Mouse (Mus musculus) stomach, embryonic 16.5 days (tissue): ENCODE data around the gene Gm45062. TPM values are rescaled to one million over a fixed set of nuclear protein-coding genes. Genes with fewer than 3 reads are reported as not detected.
A peak's percentile ranks its signal among the peaks of the same experiment; 100 is the strongest.

Source experiments
- ATAC-seq: fragments of 200-750 bp; cut with Nextera tagmentation; 2 replicates; pipeline ENCODE4 v1.8.0; 2017; ENCODE audit warnings: moderate number of reproducible peaks, moderate TSS enrichment; ENCODE audit not compliant: insufficient read depth, low FRiP score
- H3K27ac ChIP-seq: fragments of 300-500 bp; sonication (generic); 2 replicates; pipeline ENCODE4 v1.5.1; 2014; ENCODE audit warnings: low read length
- H3K27me3 ChIP-seq: fragments of 300-500 bp; sonication (generic); 2 replicates; pipeline ENCODE4 v1.6.1; 2014; ENCODE audit warnings: low read length, control low read depth, mixed read lengths; ENCODE audit not compliant: control insufficient read depth, insufficient read depth
- H3K36me3 ChIP-seq: fragments of 300-500 bp; sonication (generic); 2 replicates; pipeline ENCODE4 v1.6.1; 2014; ENCODE audit warnings: low read length; ENCODE audit not compliant: control insufficient read depth, insufficient read depth
- H3K4me1 ChIP-seq: fragments of 300-500 bp; sonication (generic); 2 replicates; pipeline ENCODE4 v1.6.1; 2014; ENCODE audit warnings: low read length, control low read depth, mixed read lengths; ENCODE audit not compliant: control insufficient read depth, insufficient read depth
- H3K4me2 ChIP-seq: fragments of 300-500 bp; sonication (generic); 2 replicates; pipeline ENCODE4 v1.6.1; 2014; ENCODE audit warnings: low read depth, low read length, mixed read lengths
- H3K4me3 ChIP-seq: fragments of 300-500 bp; sonication (generic); replicated peaks from 2 replicates; pipeline ENCODE4 v1.5.1; 2014; ENCODE audit warnings: mild to moderate bottlenecking, low read length
- H3K9ac ChIP-seq: fragments of 300-500 bp; sonication (generic); 2 replicates; pipeline ENCODE4 v1.6.1; 2014; ENCODE audit warnings: low read length
- H3K9me3 ChIP-seq: fragments of 300-500 bp; sonication (generic); replicated peaks from 2 replicates; pipeline ENCODE4 v1.6.1; 2016; ENCODE audit warnings: low read length, control low read depth; ENCODE audit not compliant: control insufficient read depth
- WGBS: fragments of 180-500 bp; shearing (Covaris S2); extraction: QIAGEN DNeasy Blood & Tissue Kit; methylation state at CpG from one replicate; pipeline ENCODE4 v1.1.7; 2014; 5-methylcytosine and 5-hydroxymethylcytosine counted together
- polyA plus RNA-seq: library from polyadenylated mRNA; unstranded; fragments of >200 nt; fragmentation: Nextera tagmentation; extraction: Ambion mirVana; gene quantifications from 2 replicates; pipeline ENCODE4 v1.2.1, GENCODE M21; 2015

Gene Gm45062
- polyA plus RNA-seq, 1 experiment from 2014 or later, result 12.2 TPM

DNA sequence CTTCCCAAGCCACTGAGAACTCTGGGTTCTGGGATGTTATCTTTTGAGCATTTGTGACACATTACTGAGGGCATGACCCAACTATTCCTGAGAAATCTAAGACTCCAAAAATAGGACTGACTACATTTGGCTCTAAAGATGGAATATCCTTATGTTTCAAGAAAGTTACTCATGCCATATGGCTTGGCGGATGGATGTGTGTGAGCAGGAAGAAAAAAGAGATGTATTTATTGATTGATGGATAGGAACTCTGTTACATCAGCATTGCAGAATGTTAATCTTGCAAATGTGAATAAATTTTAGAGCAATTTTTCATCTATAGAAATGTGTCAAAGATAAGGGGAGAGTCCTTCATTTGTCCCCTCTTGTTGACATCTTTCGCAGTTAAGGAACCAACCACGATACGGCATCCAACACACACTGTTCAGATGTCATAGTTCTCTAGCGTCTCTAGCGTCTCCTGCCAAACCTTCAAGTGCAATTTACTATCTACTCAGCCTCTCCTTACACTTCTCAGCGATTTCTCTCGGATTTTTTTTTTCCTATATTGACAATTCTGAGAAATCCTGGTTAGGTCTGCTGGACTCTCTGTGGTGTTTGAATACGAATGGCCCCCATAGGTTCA is 171.5 kb downstream of the Gm45062 start:
- H3K36me3 ChIP-seq, result no peaks in the 10 kb centered on the region
- ATAC-seq, result no peak
- WGBS, result 88% methylated on average over 9 of the region's 9 CpGs

DNA sequence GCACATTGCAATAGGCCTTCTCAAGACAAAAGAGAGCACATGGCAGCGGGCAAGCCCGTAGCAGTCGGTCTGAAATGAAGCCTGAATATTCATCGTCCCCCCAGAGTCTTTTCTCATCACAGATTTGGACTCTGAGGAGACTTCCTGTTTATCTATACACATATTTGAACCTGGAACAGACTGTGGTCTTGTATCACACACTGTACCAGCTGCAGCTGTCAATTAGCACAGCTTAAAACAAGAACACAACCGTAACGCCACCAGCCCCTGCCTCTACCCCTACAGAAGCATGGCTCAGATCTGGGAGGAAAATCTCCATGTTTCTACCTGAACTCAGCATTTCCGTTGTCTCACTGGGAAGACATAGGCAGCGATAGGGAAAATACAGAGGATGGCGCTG is 173.9 kb downstream of the Gm45062 start:
- Histone ChIP-seq H3K4me3 (no peak overlapping the region), H3K4me2 (no peak overlapping the region), H3K9ac (no peak overlapping the region), H3K27me3 (no peaks in the 10 kb centered on the region), H3K9me3 (no peaks in the 10 kb centered on the region), H3K4me1 (no peaks in the 10 kb centered on the region), H3K36me3 (no peaks in the 10 kb centered on the region), H3K27ac (no peak overlapping the region)
- 73% methylated on average over 9 of the region's 9 CpGs for WGBS
- ATAC-seq, result no peak

More for the DNA sequence above, 171.5 kb downstream of the Gm45062 start:
- Histone ChIP-seq H3K9ac (no peak overlapping the region), H3K4me2 (no peak overlapping the region), H3K4me1 (no peaks in the 10 kb centered on the region), H3K27ac (no peak overlapping the region), H3K4me3 (no peak overlapping the region), H3K27me3 (no peaks in the 10 kb centered on the region), H3K9me3 (no peaks in the 10 kb centered on the region)

DNA sequence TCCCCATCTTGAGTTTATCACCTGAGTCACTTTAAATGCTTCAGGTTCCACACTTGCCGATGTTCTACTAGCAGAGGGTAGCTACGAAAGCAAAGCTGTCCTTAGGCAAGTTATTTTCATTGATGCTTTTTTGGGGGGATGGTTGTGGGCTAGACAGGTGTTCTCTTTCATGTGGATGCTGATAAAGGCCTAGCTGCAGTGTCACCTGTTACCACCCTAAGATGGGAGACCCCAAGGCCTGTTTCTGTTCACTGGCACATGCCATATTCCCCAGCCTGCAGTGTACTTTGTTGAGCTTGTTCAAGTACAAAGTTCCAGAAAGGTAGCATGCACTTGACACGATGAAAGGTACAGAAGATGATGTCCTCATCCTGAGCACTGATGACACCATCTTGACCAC is 178.7 kb downstream of the Gm45062 start:
- Histone ChIP-seq H3K27me3 (no peaks in the 10 kb centered on the region), H3K27ac (no peak overlapping the region), H3K4me2 (no peak overlapping the region), H3K9ac (no peak overlapping the region), H3K4me1 (no peaks in the 10 kb centered on the region), H3K4me3 (no peak overlapping the region), H3K36me3 (no peaks in the 10 kb centered on the region), H3K9me3 (no peaks in the 10 kb centered on the region; the same call in 1 of the 2 replicates)
- 92% methylated on average over 3 of the region's 3 CpGs for WGBS
- ATAC-seq, result no peak

- Histone ChIP-seq H3K4me3 (no peak overlapping the region), H3K4me1 (no peaks in the 10 kb centered on the region), H3K27ac (no peak overlapping the region), H3K9me3 (no peaks in the 10 kb centered on the region; the same call in 1 of the 2 replicates), H3K27me3 (no peaks in the 10 kb centered on the region), H3K9ac (no peak overlapping the region), H3K4me2 (no peak overlapping the region), H3K36me3 (no peaks in the 10 kb centered on the region)
- WGBS, result 87% methylated on average over 3 of the region's 3 CpGs
- ATAC-seq, result no peak
Measured at GRCm38 (mm10) chr6:8441814-8442213, 182.6 kb downstream of the Gm45062 start.

DNA sequence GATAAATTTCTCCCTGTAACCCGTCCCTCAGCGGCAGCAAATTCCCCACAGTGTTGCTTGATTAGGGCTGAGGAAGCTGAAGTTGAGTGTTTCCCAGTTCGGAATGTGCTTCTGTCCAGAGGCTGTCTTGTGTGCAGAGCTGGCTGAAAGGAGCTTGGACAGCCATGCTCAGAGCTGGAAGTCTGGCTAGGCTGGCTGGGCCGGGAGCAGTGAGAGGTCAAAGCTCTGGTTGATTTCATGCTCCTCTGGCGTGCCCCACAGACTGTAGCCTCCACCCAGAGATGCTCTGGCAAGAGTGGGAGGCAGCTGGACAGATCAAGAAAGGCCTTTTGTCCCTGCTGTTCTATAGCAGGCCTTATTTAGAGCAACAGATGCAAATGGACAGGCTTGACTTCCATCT is 187.5 kb downstream of the Gm45062 start:
- no peaks in the 10 kb centered on the region for H3K27me3 ChIP-seq
- H3K27ac ChIP-seq, result peak overlapping the region; percentile 21; the same call in 1 of the 2 replicates
- no peaks in the 10 kb centered on the region; the same call in 1 of the 2 replicates for H3K9me3 ChIP-seq
- WGBS, result 50% methylated on average over 5 of the region's 5 CpGs
- no peaks in the 10 kb centered on the region for H3K36me3 ChIP-seq
- no peaks in the 10 kb centered on the region for H3K4me1 ChIP-seq
- no peak overlapping the region for H3K9ac ChIP-seq
- peak; percentile 64; the same call in 1 of the 2 replicates for ATAC-seq
- no peak overlapping the region for H3K4me2 ChIP-seq
- H3K4me3 ChIP-seq, result no peak overlapping the region

GRCm38 (mm10) chr6:8455599-8455998 is 196.3 kb downstream of the Gm45062 start:
- ATAC-seq, result no peak
- H3K4me2 ChIP-seq, result no peak overlapping the region
- WGBS, result 83% methylated on average over 5 of the region's 5 CpGs
- no peaks in the 10 kb centered on the region for H3K27me3 ChIP-seq
- H3K4me1 ChIP-seq, result no peaks in the 10 kb centered on the region
- H3K27ac ChIP-seq, result no peak overlapping the region
- no peak overlapping the region for H3K4me3 ChIP-seq
- H3K36me3 ChIP-seq, result no peaks in the 10 kb centered on the region
- no peak overlapping the region for H3K9ac ChIP-seq
- 0 out of 2 replicates have a peak, but pooled peaks cover 3% of the 10 kb centered on the region for H3K9me3 ChIP-seq

DNA sequence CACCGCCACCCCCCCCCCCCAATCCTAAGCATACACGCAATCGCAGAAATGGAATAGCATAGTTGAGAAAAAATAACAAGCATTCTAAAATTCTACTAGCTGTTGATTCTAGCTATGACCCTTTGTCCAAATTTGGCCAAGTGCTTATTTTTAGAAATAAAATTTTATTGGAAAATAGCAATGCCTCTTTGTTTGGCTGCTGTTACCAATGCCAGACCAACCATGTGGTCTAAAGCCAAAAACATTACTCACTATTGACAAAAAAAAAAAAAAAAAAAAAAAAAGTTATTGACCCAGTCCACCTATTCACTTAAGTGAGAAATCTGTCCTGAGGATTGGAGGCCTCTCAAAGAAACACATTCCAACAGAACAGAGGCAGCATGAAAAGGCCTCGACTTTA is 199.3 kb downstream of the Gm45062 start:
- no peak for ATAC-seq
- H3K9ac ChIP-seq, result no peak overlapping the region
- no peaks in the 10 kb centered on the region for H3K36me3 ChIP-seq
- no peak overlapping the region for H3K27ac ChIP-seq
- no peak overlapping the region for H3K4me2 ChIP-seq
- no peaks in the 10 kb centered on the region for H3K4me1 ChIP-seq
- no peak overlapping the region for H3K4me3 ChIP-seq
- 86% methylated on average over 4 of the region's 4 CpGs for WGBS
- H3K27me3 ChIP-seq, result no peaks in the 10 kb centered on the region
- H3K9me3 ChIP-seq, result 0 out of 2 replicates have a peak, but pooled peaks cover 3% of the 10 kb centered on the region

- Histone ChIP-seq H3K4me3 (no peak overlapping the region), H3K9me3 (no peaks in the 10 kb centered on the region), H3K4me2 (no peak overlapping the region), H3K9ac (no peak overlapping the region), H3K27me3 (no peaks in the 10 kb centered on the region), H3K4me1 (no peaks in the 10 kb centered on the region), H3K27ac (no peak overlapping the region), H3K36me3 (no peaks in the 10 kb centered on the region)
- no peak for ATAC-seq
- WGBS, result 61% methylated on average over 2 of the region's 2 CpGs
Measured at GRCm38 (mm10) chr6:8462447-8462846, 203.2 kb downstream of the Gm45062 start.

DNA sequence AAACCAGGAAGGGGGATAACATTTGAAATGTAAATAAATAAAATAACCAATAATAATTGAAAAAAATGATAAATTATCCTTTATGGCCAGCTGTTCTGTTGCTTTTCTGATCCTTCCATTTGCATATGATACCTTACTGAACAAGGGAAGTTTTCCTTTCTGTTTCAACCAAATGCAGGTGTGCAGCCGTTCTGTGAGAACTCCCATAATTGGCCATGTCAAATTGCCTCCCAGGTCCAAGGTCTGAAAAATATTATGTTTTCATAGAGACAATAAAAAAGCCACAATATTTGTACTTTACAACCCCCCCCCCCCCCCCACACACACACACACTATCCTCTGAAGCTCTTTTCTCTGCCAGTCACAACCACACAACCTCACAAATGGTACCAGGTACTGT is 206.1 kb downstream of the Gm45062 start:
- Histone ChIP-seq H3K9me3 (no peaks in the 10 kb centered on the region), H3K9ac (no peak overlapping the region), H3K4me3 (no peak overlapping the region), H3K4me1 (no peaks in the 10 kb centered on the region), H3K27me3 (no peaks in the 10 kb centered on the region), H3K4me2 (no peak overlapping the region), H3K27ac (no peak overlapping the region), H3K36me3 (no peaks in the 10 kb centered on the region)
- no peak for ATAC-seq
- 74% methylated on average over 1 of the region's 1 CpGs for WGBS
